Comparison of ENCODE assay signal across 7 mouse cellular contexts in genomic region chr14:40968051-40968450, GRCm38 (mm10). TPM values are rescaled to one million over a fixed set of nuclear protein-coding genes. Genes with fewer than 3 reads are reported as not detected.
DNase-seq lines count a peak whose midpoint lies in the region; ATAC-seq and TF ChIP-seq lines count a peak whose summit lies in the region.

No protein-coding gene starts in this region.

- no peak for DNase-seq in kidney, postnatal 0 days (ENCODE audit: low spot score)
- no peak for DNase-seq in kidney, postnatal 36 days
- DNase-seq in embryonic facial prominence, embryonic 14.5 days (ENCODE audit: low spot score): no peak
- peak; percentile 78 for DNase-seq in induced T-regulatory cell, adult 2 months (ENCODE audit: low read depth)
- no peak for DNase-seq in spleen, postnatal 36 days (ENCODE audit: low spot score in 2 of 2)
- DNase-seq in thymus, postnatal 0 days (ENCODE audit: low spot score): no peak

- H3K4me1 ChIP-seq in kidney, postnatal 0 days (replicated peaks; ENCODE audit: insufficient read depth, low read length): peaks cover 22% of the 10 kb centered on the region; the same call in 1 of the 2 replicates
- peaks cover 22% of the 10 kb centered on the region for H3K4me1 ChIP-seq in embryonic facial prominence, embryonic 14.5 days (ENCODE audit: control insufficient read depth, insufficient read depth, low read length)
- peaks cover 21% of the 10 kb centered on the region for H3K4me1 ChIP-seq in neural tube, embryonic 12.5 days

- H3K9ac ChIP-seq in kidney, postnatal 0 days (ENCODE audit: low read depth, low read length): no peak overlapping the region
- no peak overlapping the region for H3K9ac ChIP-seq in embryonic facial prominence, embryonic 14.5 days (ENCODE audit: low read depth, low read length)
- no peak overlapping the region for H3K9ac ChIP-seq in neural tube, embryonic 12.5 days

- no peaks in the 10 kb centered on the region for H3K36me3 ChIP-seq in kidney, postnatal 0 days (ENCODE audit: insufficient read depth, low read length)
- no peaks in the 10 kb centered on the region for H3K36me3 ChIP-seq in embryonic facial prominence, embryonic 14.5 days (ENCODE audit: control insufficient read depth, insufficient read depth, low read length)
- H3K36me3 ChIP-seq in neural tube, embryonic 12.5 days: no peaks in the 10 kb centered on the region

- ATAC-seq in kidney, postnatal 0 days (replicated peaks; ENCODE audit: low FRiP score, low read depth): no peak
- ATAC-seq in embryonic facial prominence, embryonic 14.5 days (ENCODE audit: low read depth): no peak
- no peak for ATAC-seq in neural tube, embryonic 12.5 days (ENCODE audit: low FRiP score, low read depth)

- no peak overlapping the region for H3K27ac ChIP-seq in kidney, postnatal 0 days
- H3K27ac ChIP-seq in embryonic facial prominence, embryonic 14.5 days (replicated peaks; ENCODE audit: low read depth, low read length): no peak overlapping the region
- no peak overlapping the region for H3K27ac ChIP-seq in neural tube, embryonic 12.5 days

- 85% methylated on average over 2 of the region's 2 CpGs for WGBS in kidney, postnatal 0 days
- WGBS in embryonic facial prominence, embryonic 14.5 days: 91% methylated on average over 2 of the region's 2 CpGs
- 82% methylated on average over 2 of the region's 2 CpGs for WGBS in neural tube, embryonic 12.5 days

- no peak overlapping the region for H3K4me3 ChIP-seq in kidney, postnatal 0 days (replicated peaks; ENCODE audit: low read depth, low read length)
- no peak overlapping the region for H3K4me3 ChIP-seq in embryonic facial prominence, embryonic 14.5 days (ENCODE audit: low read depth, low read length)
- H3K4me3 ChIP-seq in neural tube, embryonic 12.5 days: no peak overlapping the region

- no peak for TF ChIP-seq CTCF in kidney, postnatal 0 days (IDR thresholded peaks at IDR 0.05; ENCODE audit: low read depth)

- no peaks in the 10 kb centered on the region for H3K27me3 ChIP-seq in kidney, postnatal 0 days (ENCODE audit: insufficient read depth, low read length)
- H3K27me3 ChIP-seq in embryonic facial prominence, embryonic 14.5 days (replicated peaks; ENCODE audit: control insufficient read depth, insufficient read depth, low read length): no peaks in the 10 kb centered on the region
- H3K27me3 ChIP-seq in neural tube, embryonic 12.5 days (replicated peaks): no peaks in the 10 kb centered on the region

- no peaks in the 10 kb centered on the region for H3K9me3 ChIP-seq in kidney, postnatal 0 days (replicated peaks; ENCODE audit: low read length)
- H3K9me3 ChIP-seq in embryonic facial prominence, embryonic 14.5 days (ENCODE audit: control insufficient read depth, low read length): no peaks in the 10 kb centered on the region
- no peaks in the 10 kb centered on the region for H3K9me3 ChIP-seq in neural tube, embryonic 12.5 days

- H3K4me2 ChIP-seq in kidney, postnatal 0 days (ENCODE audit: low read length): peak overlapping the region; percentile 59; the same call in 1 of the 2 replicates
- peak overlapping the region; percentile 92; the same call in 1 of the 2 replicates for H3K4me2 ChIP-seq in embryonic facial prominence, embryonic 14.5 days (ENCODE audit: low read depth, low read length)
- peak overlapping the region; percentile 92 for H3K4me2 ChIP-seq in neural tube, embryonic 12.5 days (replicated peaks)

RNA-seq across cellular contexts. Expression of gene Tspan14, which starts 1.4 kb away (rescaled TPM):
- 93.4 and 102 TPM in 2 replicates for polyA plus RNA-seq in kidney, postnatal 0 days (2015; fragmentation: Nextera tagmentation; extraction: Ambion mirVana)
- polyA plus RNA-seq in embryonic facial prominence, embryonic 14.5 days (2014; fragmentation: Nextera tagmentation; extraction: Ambion mirVana): 72.7 and 76.2 TPM in 2 replicates
- 99.6 and 99.7 TPM in 2 replicates for polyA plus RNA-seq in neural tube, embryonic 12.5 days (2016; fragmentation: Nextera tagmentation; extraction: Ambion mirVana)
- polyA plus RNA-seq in thymus, postnatal 0 days (2015; fragmentation: Nextera tagmentation; extraction: Ambion mirVana): 58.5 and 65.0 TPM in 2 replicates

RNA-seq across cellular contexts. Expression of gene Fam213a, which starts 45.5 kb away (rescaled TPM):
- polyA plus RNA-seq in kidney, postnatal 0 days (2015; fragmentation: Nextera tagmentation; extraction: Ambion mirVana): 80.5 and 94.7 TPM in 2 replicates
- polyA plus RNA-seq in embryonic facial prominence, embryonic 14.5 days (2014; fragmentation: Nextera tagmentation; extraction: Ambion mirVana): 35.7 and 39.7 TPM in 2 replicates
- polyA plus RNA-seq in neural tube, embryonic 12.5 days (2016; fragmentation: Nextera tagmentation; extraction: Ambion mirVana): 56.4 and 59.2 TPM in 2 replicates
- polyA plus RNA-seq in thymus, postnatal 0 days (2015; fragmentation: Nextera tagmentation; extraction: Ambion mirVana): 6.6 and 9.3 TPM in 2 replicates
